Mouse (Mus musculus): Measurements from ENCODE around the gene Iqch.

GRCm38 (mm10) chr9:63512851-63513250, 89.4 kb downstream of the Iqch start:
- TF ChIP-seq CTCF (IDR thresholded peaks at IDR 0.05; ENCODE audit: insufficient read depth, low read length) (no peak), POLR2A (IDR thresholded peaks at IDR 0.05; ENCODE audit: borderline replicate concordance, extremely low read depth, low read depth, low read length) (no peak)

All from lung, adult 2 months (tissue).